Mouse (Mus musculus) ES-E14 (cell line): ENCODE measurements around the gene Dnpep. TPM values are rescaled to one million over a fixed set of nuclear protein-coding genes. Genes with fewer than 3 reads are reported as not detected.

Source experiments
- DNase-seq: peaks from one replicate; pipeline ENCODE4 v3.0.0-alpha.2; 2013; ENCODE audit warnings: low read depth, low spot score
- H3K27ac ChIP-seq: 2 replicates; pipeline ENCODE4 v1.5.1; 2012; ENCODE audit warnings: low read depth, mild to moderate bottlenecking, low read length, moderate library complexity, mixed read lengths; ENCODE audit not compliant: poor library complexity, insufficient read depth, severe bottlenecking
- H3K36me3 ChIP-seq: 2 replicates; pipeline ENCODE4 v1.6.1; 2012; ENCODE audit warnings: mild to moderate bottlenecking, low read length, moderate library complexity, mixed read lengths; ENCODE audit not compliant: control insufficient read depth, poor library complexity, insufficient read depth, severe bottlenecking
- H3K4me1 ChIP-seq, 2 experiments: fragments of 150-350 bp in 1 of 2; sonication (generic) in 1 of 2; 2 replicates each; pipeline ENCODE4 v1.6.1; 2012; ENCODE audit warnings: low read length in 2 of 2, mild to moderate bottlenecking in 1 of 2, mixed read lengths in 1 of 2; ENCODE audit not compliant: control insufficient read depth in 2 of 2, insufficient read depth in 2 of 2, poor library complexity in 1 of 2
- H3K4me3 ChIP-seq, 2 experiments: fragments of 150-350 bp in 1 of 2; sonication (generic) in 1 of 2; 2 replicates each; pipeline ENCODE4 v1.5.1; 2012; ENCODE audit warnings: low read length in 2 of 2, low read depth in 1 of 2, mild to moderate bottlenecking in 1 of 2, mixed read lengths in 1 of 2; ENCODE audit not compliant: insufficient read depth in 1 of 2, poor library complexity in 1 of 2, severe bottlenecking in 1 of 2
- H3K9ac ChIP-seq: 2 replicates; pipeline ENCODE4 v1.6.1; 2012; ENCODE audit warnings: low read depth, mild to moderate bottlenecking, low read length, mixed read lengths; ENCODE audit not compliant: poor library complexity, insufficient read depth, severe bottlenecking
- H3K9me3 ChIP-seq: fragments of 150-350 bp; sonication (generic); 2 replicates; pipeline ENCODE4 v1.6.1; 2012; ENCODE audit warnings: low read depth, mild to moderate bottlenecking, low read length; ENCODE audit not compliant: control insufficient read depth, insufficient read depth
- CHD2 ChIP-seq: IDR thresholded peaks from 2 replicates; pipeline ENCODE4 v1.6.1; 2014; ENCODE audit warnings: mild to moderate bottlenecking, low read depth, low read length, inconsistent platforms
- HCFC1 ChIP-seq: IDR thresholded peaks from 2 replicates; pipeline ENCODE4 v1.6.1; 2012; ENCODE audit warnings: low read length, inconsistent platforms, borderline replicate concordance; ENCODE audit not compliant: insufficient read depth
- MAFK ChIP-seq: IDR thresholded peaks from 2 replicates; pipeline ENCODE4 v1.6.1; 2014; ENCODE audit warnings: mild to moderate bottlenecking, low read depth, low read length, inconsistent platforms; ENCODE audit not compliant: insufficient read depth
- ZC3H11A ChIP-seq: IDR thresholded peaks from 2 replicates; pipeline ENCODE4 v1.6.1; 2012; ENCODE audit warnings: low read depth, mild to moderate bottlenecking, inconsistent platforms, low read length, borderline replicate concordance
- ZNF384 ChIP-seq: IDR thresholded peaks from 2 replicates; pipeline ENCODE4 v1.6.1; 2012; ENCODE audit warnings: low read depth, low read length, inconsistent platforms
- in situ Hi-C, 2 experiments: fragments of 600-800 bp; cut with MboI; formaldehyde crosslinking; loops; one replicate each; pipeline ENCODE4 v1.15.1; 2025; ENCODE audit warnings: low sequenced_read_pairs in 2 of 2, inconsistent platforms in 1 of 2; ENCODE audit not compliant: unreplicated experiment in 2 of 2
- total RNA-seq: library from RNA; depleted of rRNA; stranded (reverse); fragments of 300-350 nt; gene quantifications from 2 replicates; pipeline ENCODE4 v1.2.3, GENCODE M21; 2012

Dnpep gene
- total RNA-seq, 1 experiment: 75.5 TPM

- in situ Hi-C loops: no loop called here
- no peak for DNase-seq
- Histone ChIP-seq H3K4me3 (no peak overlapping the region), H3K9me3 (no peaks in the 10 kb centered on the region), H3K27ac (no peak overlapping the region; the same call in 1 of the 2 replicates), H3K4me1 (peaks cover 0 to 3% of the 10 kb centered on the region in 2 experiments; a peak in 1 of 4 replicates), H3K36me3 (no peaks in the 10 kb centered on the region), H3K9ac (no peak overlapping the region)
- TF ChIP-seq ZNF384 (no peak), HCFC1 (no peak), ZC3H11A (no peak), CHD2 (no peak), MAFK (no peak)
Observed at GRCm38 (mm10) chr1:75338091-75338694, 20.4 kb upstream of the Dnpep start.

GRCm38 (mm10) chr1:75337097-75337496 is 19.3 kb upstream of the Dnpep start:
- Histone ChIP-seq H3K9ac (no peak overlapping the region), H3K9me3 (no peaks in the 10 kb centered on the region), H3K36me3 (no peaks in the 10 kb centered on the region), H3K27ac (no peak overlapping the region), H3K4me1 (peaks cover 0 to 3% of the 10 kb centered on the region in 2 experiments; a peak in 1 of 4 replicates), H3K4me3 (no peak overlapping the region)
- in situ Hi-C loops: no loop called here
- DNase-seq: no peak
- no peak for TF ChIP-seq HCFC1
- TF ChIP-seq ZNF384: no peak

- in situ Hi-C loops: no loop called here
- Histone ChIP-seq H3K9me3 (no peaks in the 10 kb centered on the region), H3K36me3 (no peaks in the 10 kb centered on the region), H3K4me3 (no peak overlapping the region), H3K9ac (no peak overlapping the region), H3K27ac (no peak overlapping the region), H3K4me1 (peaks cover 0 to 3% of the 10 kb centered on the region in 2 experiments; a peak in 1 of 4 replicates)
- TF ChIP-seq ZC3H11A (no peak), CHD2 (no peak), ZNF384 (no peak), HCFC1 (no peak), MAFK (no peak)
- DNase-seq: no peak
Observed at GRCm38 (mm10) chr1:75336461-75336860, 18.7 kb upstream of the Dnpep start.

GRCm38 (mm10) chr1:75331271-75331670 is 13.5 kb upstream of the Dnpep start:
- Histone ChIP-seq H3K4me1 (no peaks in the 10 kb centered on the region), H3K9me3 (no peaks in the 10 kb centered on the region), H3K9ac (no peak overlapping the region), H3K27ac (no peak overlapping the region), H3K36me3 (no peaks in the 10 kb centered on the region), H3K4me3 (no peak overlapping the region)
- TF ChIP-seq ZNF384 (no peak), ZC3H11A (no peak), CHD2 (no peak), MAFK (no peak), HCFC1 (no peak)
- in situ Hi-C loops: no loop called here
- DNase-seq: no peak

- H3K36me3 ChIP-seq: no peaks in the 10 kb centered on the region
- no peak overlapping the region for H3K4me3 ChIP-seq
- H3K9ac ChIP-seq: no peak overlapping the region
- TF ChIP-seq ZNF384: no peak
- no peak for TF ChIP-seq MAFK
- no peaks in the 10 kb centered on the region for H3K9me3 ChIP-seq
- DNase-seq: no peak
- in situ Hi-C loops: no loop called here
- H3K4me1 ChIP-seq: no peaks in the 10 kb centered on the region
- no peak overlapping the region for H3K27ac ChIP-seq
Observed at GRCm38 (mm10) chr1:75327461-75327860, 9.7 kb upstream of the Dnpep start.
